Mouse (Mus musculus): ENCODE data around the gene Slc6a9. TPM values are rescaled to one million over a fixed set of nuclear protein-coding genes. Genes with fewer than 3 reads are reported as not detected.

Slc6a9 gene
- polyA plus RNA-seq, 1 experiment from 2014 or later, result 14.9 TPM

GRCm38 (mm10) chr4:117844467-117844866 lies 10.2 kb downstream of the Slc6a9 start:
- no peak for ATAC-seq
- Histone ChIP-seq H3K9ac (replicated peaks) (no peak overlapping the region), H3K27me3 (no peaks in the 10 kb centered on the region), H3K4me2 (replicated peaks) (no peak overlapping the region), H3K9me3 (no peaks in the 10 kb centered on the region), H3K27ac (no peak overlapping the region), H3K36me3 (no peaks in the 10 kb centered on the region), H3K4me3 (replicated peaks) (no peak overlapping the region), H3K4me1 (replicated peaks) (peaks cover 17% of the 10 kb centered on the region)
- WGBS, result 90% methylated on average over 5 of the region's 5 CpGs

GRCm38 (mm10) chr4:117845316-117845715 lies 11.0 kb downstream of the Slc6a9 start:
- Histone ChIP-seq H3K9ac (replicated peaks) (no peak overlapping the region), H3K4me2 (replicated peaks) (no peak overlapping the region), H3K4me1 (replicated peaks) (peaks cover 25% of the 10 kb centered on the region), H3K27ac (no peak overlapping the region), H3K36me3 (no peaks in the 10 kb centered on the region), H3K4me3 (replicated peaks) (no peak overlapping the region), H3K9me3 (no peaks in the 10 kb centered on the region), H3K27me3 (no peaks in the 10 kb centered on the region)
- WGBS, result 69% methylated on average over 11 of the region's 11 CpGs
- no peak for ATAC-seq

- no peak overlapping the region for H3K9ac ChIP-seq (replicated peaks)
- peaks cover 29% of the 10 kb centered on the region for H3K4me1 ChIP-seq (replicated peaks)
- 98% methylated on average over 4 of the region's 4 CpGs for WGBS
- H3K9me3 ChIP-seq, result no peaks in the 10 kb centered on the region
- H3K36me3 ChIP-seq, result no peaks in the 10 kb centered on the region
- H3K27me3 ChIP-seq, result no peaks in the 10 kb centered on the region
- H3K4me2 ChIP-seq (replicated peaks), result no peak overlapping the region
- no peak overlapping the region for H3K27ac ChIP-seq
- no peak overlapping the region for H3K4me3 ChIP-seq (replicated peaks)
- ATAC-seq, result no peak
Measured at GRCm38 (mm10) chr4:117846261-117846660, 12.0 kb downstream of the Slc6a9 start.

GRCm38 (mm10) chr4:117847011-117847410 lies 12.7 kb downstream of the Slc6a9 start:
- no peak overlapping the region for H3K4me2 ChIP-seq (replicated peaks)
- H3K36me3 ChIP-seq, result no peaks in the 10 kb centered on the region
- 33% methylated on average over 2 of the region's 2 CpGs for WGBS
- no peak overlapping the region for H3K9ac ChIP-seq (replicated peaks)
- H3K27ac ChIP-seq, result 0 out of 2 replicates have a peak overlapping the region, but pooled peaks have one; percentile 2
- H3K4me1 ChIP-seq (replicated peaks), result peaks cover 29% of the 10 kb centered on the region
- no peak overlapping the region for H3K4me3 ChIP-seq (replicated peaks)
- no peaks in the 10 kb centered on the region for H3K27me3 ChIP-seq
- H3K9me3 ChIP-seq, result no peaks in the 10 kb centered on the region
- ATAC-seq, result peak; percentile 43

- 0 out of 2 replicates have a peak, but pooled peaks have one; percentile 21 for ATAC-seq
- Histone ChIP-seq H3K9me3 (no peaks in the 10 kb centered on the region), H3K4me2 (replicated peaks) (no peak overlapping the region), H3K4me3 (replicated peaks) (no peak overlapping the region), H3K4me1 (replicated peaks) (peaks cover 29% of the 10 kb centered on the region), H3K27ac (peak overlapping the region; percentile 9; the same call in 1 of the 2 replicates), H3K36me3 (no peaks in the 10 kb centered on the region), H3K27me3 (no peaks in the 10 kb centered on the region), H3K9ac (replicated peaks) (0 out of 2 replicates have a peak overlapping the region, but pooled peaks have one; percentile 32)
- WGBS, result 52% methylated on average over 17 of the region's 17 CpGs
Measured at GRCm38 (mm10) chr4:117849063-117849462, 14.8 kb downstream of the Slc6a9 start.

GRCm38 (mm10) chr4:117849506-117849905 lies 15.2 kb downstream of the Slc6a9 start:
- Histone ChIP-seq H3K9me3 (no peaks in the 10 kb centered on the region), H3K4me1 (replicated peaks) (peaks cover 29% of the 10 kb centered on the region), H3K4me2 (replicated peaks) (0 out of 2 replicates have a peak overlapping the region, but pooled peaks have one; percentile 6), H3K4me3 (replicated peaks) (no peak overlapping the region), H3K9ac (replicated peaks) (0 out of 2 replicates have a peak overlapping the region, but pooled peaks have one; percentile 32), H3K27me3 (no peaks in the 10 kb centered on the region), H3K27ac (peak overlapping the region; percentile 9; the same call in 1 of the 2 replicates), H3K36me3 (no peaks in the 10 kb centered on the region)
- ATAC-seq, result peak; percentile 51
- WGBS, result 13% methylated on average over 5 of the region's 5 CpGs

GRCm38 (mm10) chr4:117850176-117850575 lies 15.9 kb downstream of the Slc6a9 start:
- Histone ChIP-seq H3K36me3 (no peaks in the 10 kb centered on the region), H3K4me2 (replicated peaks) (no peak overlapping the region), H3K27me3 (no peaks in the 10 kb centered on the region), H3K9ac (replicated peaks) (no peak overlapping the region), H3K4me3 (replicated peaks) (no peak overlapping the region), H3K9me3 (no peaks in the 10 kb centered on the region), H3K27ac (no peak overlapping the region), H3K4me1 (replicated peaks) (peaks cover 32% of the 10 kb centered on the region)
- 87% methylated on average over 7 of the region's 7 CpGs for WGBS
- no peak for ATAC-seq

- H3K27ac ChIP-seq, result no peak overlapping the region
- no peaks in the 10 kb centered on the region for H3K27me3 ChIP-seq
- no peak for ATAC-seq
- 73% methylated on average over 7 of the region's 7 CpGs for WGBS
- H3K9ac ChIP-seq (replicated peaks), result no peak overlapping the region
- no peaks in the 10 kb centered on the region for H3K9me3 ChIP-seq
- H3K4me2 ChIP-seq (replicated peaks), result no peak overlapping the region
- no peaks in the 10 kb centered on the region for H3K36me3 ChIP-seq
- no peak overlapping the region for H3K4me3 ChIP-seq (replicated peaks)
- peaks cover 36% of the 10 kb centered on the region for H3K4me1 ChIP-seq (replicated peaks)
Measured at GRCm38 (mm10) chr4:117850871-117851270, 16.6 kb downstream of the Slc6a9 start.

GRCm38 (mm10) chr4:117852152-117852868 lies 18.0 kb downstream of the Slc6a9 start:
- Histone ChIP-seq H3K9ac (replicated peaks) (no peak overlapping the region), H3K27ac (no peak overlapping the region), H3K36me3 (no peaks in the 10 kb centered on the region), H3K27me3 (no peaks in the 10 kb centered on the region), H3K4me3 (replicated peaks) (no peak overlapping the region), H3K4me1 (replicated peaks) (peaks cover 30% of the 10 kb centered on the region), H3K9me3 (no peaks in the 10 kb centered on the region), H3K4me2 (replicated peaks) (no peak overlapping the region)
- 91% methylated on average over 10 of the region's 10 CpGs for WGBS
- no peak for ATAC-seq

GRCm38 (mm10) chr4:117855146-117855545 lies 20.8 kb downstream of the Slc6a9 start:
- peaks cover 24% of the 10 kb centered on the region for H3K4me1 ChIP-seq (replicated peaks)
- H3K4me2 ChIP-seq (replicated peaks), result no peak overlapping the region
- H3K27me3 ChIP-seq, result no peaks in the 10 kb centered on the region
- H3K4me3 ChIP-seq (replicated peaks), result no peak overlapping the region
- H3K27ac ChIP-seq, result peak overlapping the region; percentile 30; the same call in 1 of the 2 replicates
- ATAC-seq, result peak; percentile 25; the same call in 1 of the 2 replicates
- 69% methylated on average over 9 of the region's 9 CpGs for WGBS
- no peak overlapping the region for H3K9ac ChIP-seq (replicated peaks)
- no peaks in the 10 kb centered on the region for H3K9me3 ChIP-seq
- no peaks in the 10 kb centered on the region for H3K36me3 ChIP-seq

GRCm38 (mm10) chr4:117858794-117859193 lies 24.5 kb downstream of the Slc6a9 start:
- WGBS, result 62% methylated on average over 3 of the region's 3 CpGs
- Histone ChIP-seq H3K27me3 (no peaks in the 10 kb centered on the region), H3K36me3 (no peaks in the 10 kb centered on the region), H3K4me2 (replicated peaks) (no peak overlapping the region), H3K4me3 (replicated peaks) (no peak overlapping the region), H3K9me3 (no peaks in the 10 kb centered on the region), H3K27ac (no peak overlapping the region), H3K9ac (replicated peaks) (no peak overlapping the region), H3K4me1 (replicated peaks) (peaks cover 25% of the 10 kb centered on the region)
- no peak for ATAC-seq

- 84% methylated on average over 9 of the region's 9 CpGs for WGBS
- H3K4me1 ChIP-seq (replicated peaks), result peaks cover 18% of the 10 kb centered on the region
- no peaks in the 10 kb centered on the region for H3K27me3 ChIP-seq
- H3K4me2 ChIP-seq (replicated peaks), result no peak overlapping the region
- H3K9me3 ChIP-seq, result no peaks in the 10 kb centered on the region
- no peaks in the 10 kb centered on the region for H3K36me3 ChIP-seq
- no peak for ATAC-seq
- no peak overlapping the region for H3K9ac ChIP-seq (replicated peaks)
- H3K27ac ChIP-seq, result no peak overlapping the region
- H3K4me3 ChIP-seq (replicated peaks), result no peak overlapping the region
Measured at GRCm38 (mm10) chr4:117860570-117860969, 26.3 kb downstream of the Slc6a9 start.
